Mouse (Mus musculus) heart, postnatal 10 days (tissue): ENCODE results near the gene Gja10. TPM values are rescaled to one million over a fixed set of nuclear protein-coding genes. Genes with fewer than 3 reads are reported as not detected.

Source experiments
- DNase-seq, 2 experiments: peaks; one replicate each; pipeline ENCODE4 v3.0.0; 2021
- intact Hi-C: fragments of 180-260 bp; cut with DNase I; formaldehyde crosslinking; loops from one replicate; pipeline ENCODE4 v1.15.1; 2025
- total RNA-seq, 2 experiments: library from RNA; stranded (reverse); gene quantifications; 2 replicates each; pipeline ENCODE4 v1.2.3; 2021

Gja10 gene
- total RNA-seq, result not detected

GRCm38 (mm10) chr4:32602660-32603059, at the start of gene Gja10:
Gja10 (minus strand) TSS chr4:32602760.
- intact Hi-C loops, result no loop called here
- no peak for DNase-seq

GRCm38 (mm10) chr4:32651669-32652068, 49.1 kb upstream of the Gja10 start:
- no peak for DNase-seq
- intact Hi-C loops, result loop anchor here (10.0 kb wide), 1 partner anchor 383 kb away; the partner anchor contains the start of gene Ube2j1

- intact Hi-C loops, result no loop called here
- DNase-seq, result no peak
These were observed 19.1 kb upstream of the Gja10 start for GRCm38 (mm10) chr4:32621637-32622036.

DNA sequence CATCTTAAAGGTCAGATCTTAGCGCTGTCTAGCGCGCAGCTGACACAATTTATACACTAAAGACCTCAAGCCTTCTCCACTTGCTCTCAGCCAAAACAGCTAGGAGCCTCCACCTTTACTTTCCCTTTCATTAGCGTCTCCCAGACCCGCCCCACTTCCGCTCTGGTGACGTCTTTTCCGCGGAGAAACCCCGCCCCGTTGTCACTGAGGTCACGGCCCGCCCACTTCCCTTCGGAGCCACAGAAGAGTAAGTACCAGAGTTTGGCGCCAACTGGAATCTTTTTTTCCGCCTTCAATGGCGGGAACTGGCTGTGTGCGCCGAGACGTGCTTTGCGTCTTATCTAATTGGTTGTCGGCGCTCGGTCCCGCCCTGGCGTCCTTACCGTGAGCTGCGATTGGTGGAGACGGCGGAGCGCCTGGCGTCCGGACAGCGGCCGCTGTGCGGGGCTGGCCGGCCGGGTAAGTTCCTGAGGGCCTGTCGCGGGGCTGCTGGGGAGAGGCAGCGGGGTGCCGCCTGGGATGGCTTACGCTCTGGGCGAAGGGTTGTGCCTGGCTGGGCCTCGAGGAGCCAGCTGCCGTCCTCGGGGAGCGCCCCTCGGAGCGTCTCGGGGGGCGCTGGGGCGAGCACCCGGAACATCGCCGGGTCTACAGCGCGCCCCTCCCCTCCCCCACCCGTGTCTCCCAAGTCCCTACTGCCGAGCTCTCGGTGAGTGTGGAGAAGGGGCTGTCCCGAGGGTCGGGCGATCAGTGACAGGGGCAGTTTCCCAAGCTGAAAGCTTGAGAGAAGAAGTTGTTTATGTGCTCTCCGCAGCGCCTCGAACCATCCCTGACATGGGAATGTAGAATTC, 12.7 kb upstream of the Gja10 start, which contains the start of gene Casp8ap2:
Gene Casp8ap2 (plus strand): TSS at position 418 of the 848 bp plus-strand sequence.
- intact Hi-C loops, result loop anchor here (10.0 kb wide), 1 partner anchor 420 kb away; the partner anchor contains the start of gene Ube2j1

DNA sequence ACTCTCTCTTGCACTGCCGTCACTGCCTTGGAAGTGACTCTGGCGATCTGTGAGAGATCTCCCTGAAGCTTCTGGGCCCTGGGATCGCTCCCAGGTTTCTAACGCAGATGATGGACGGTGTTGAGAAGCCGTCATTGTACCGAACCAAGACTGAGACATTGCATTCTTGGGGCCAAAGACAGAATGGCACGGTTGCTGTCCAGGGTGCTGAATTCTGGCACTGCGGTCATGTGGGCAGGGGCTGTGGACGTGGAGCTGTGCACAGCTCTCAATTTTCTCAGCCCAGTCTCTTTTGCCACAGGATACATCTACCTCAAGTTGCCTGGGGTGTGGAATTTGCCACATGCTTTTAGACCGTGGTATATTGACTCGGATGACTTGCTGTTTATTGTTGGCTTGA, 1.4 kb downstream of the Gja10 start:
- intact Hi-C loops, result no loop called here
- DNase-seq, result peak; percentile 67 to 83

More for the DNA sequence above, 12.7 kb upstream of the Gja10 start, which contains the start of gene Casp8ap2:
- peak; percentile 99 to 100 for DNase-seq

DNA sequence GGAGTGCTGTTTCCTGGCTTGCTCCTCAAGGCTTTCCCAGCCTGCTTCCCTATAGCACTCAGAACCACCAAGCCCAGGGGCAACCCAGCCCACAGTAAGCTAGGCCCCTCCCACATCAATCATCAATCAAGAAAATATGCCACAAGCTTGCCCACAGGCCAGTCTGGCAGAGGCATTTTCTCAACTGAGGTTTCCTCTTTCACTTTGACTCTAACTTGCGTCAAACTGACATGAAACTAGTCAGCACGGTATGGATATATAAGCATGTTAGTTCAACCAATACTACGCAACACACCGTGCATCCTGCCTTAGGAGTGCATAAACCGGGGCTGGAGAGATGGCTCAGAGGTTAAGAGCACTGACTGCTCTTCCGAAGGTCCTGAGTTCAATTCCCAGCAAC, 14.3 kb downstream of the Gja10 start:
- intact Hi-C loops, result loop anchor here (5.0 to 10.0 kb wide), 3 partner anchors 364 to 529 kb away; partner anchors contain the start of gene Ankrd6
- DNase-seq, result no peak

DNA sequence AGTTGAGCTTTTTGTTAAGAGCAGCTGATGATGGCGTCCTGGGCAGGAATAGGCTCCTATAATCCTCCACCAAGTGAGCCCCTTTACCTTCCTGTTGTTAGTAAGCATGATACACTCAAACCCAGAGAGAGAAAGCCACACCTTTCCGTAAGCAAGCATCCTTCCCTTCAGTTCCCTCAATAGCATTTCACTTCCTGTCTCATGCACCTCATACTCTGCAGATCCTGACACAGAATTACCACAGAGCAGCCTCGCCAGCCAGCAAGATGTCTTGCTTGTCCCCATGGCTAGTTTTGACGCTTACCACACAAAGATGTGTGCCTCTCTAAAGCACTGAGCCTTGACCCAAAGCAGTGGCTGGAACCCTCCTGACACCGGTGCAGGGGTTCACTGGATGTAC, 15.0 kb downstream of the Gja10 start:
- DNase-seq, result no peak
- intact Hi-C loops, result loop anchor here (5.0 to 10.0 kb wide), 3 partner anchors 365 to 530 kb away; partner anchors contain the start of gene Ankrd6

DNA sequence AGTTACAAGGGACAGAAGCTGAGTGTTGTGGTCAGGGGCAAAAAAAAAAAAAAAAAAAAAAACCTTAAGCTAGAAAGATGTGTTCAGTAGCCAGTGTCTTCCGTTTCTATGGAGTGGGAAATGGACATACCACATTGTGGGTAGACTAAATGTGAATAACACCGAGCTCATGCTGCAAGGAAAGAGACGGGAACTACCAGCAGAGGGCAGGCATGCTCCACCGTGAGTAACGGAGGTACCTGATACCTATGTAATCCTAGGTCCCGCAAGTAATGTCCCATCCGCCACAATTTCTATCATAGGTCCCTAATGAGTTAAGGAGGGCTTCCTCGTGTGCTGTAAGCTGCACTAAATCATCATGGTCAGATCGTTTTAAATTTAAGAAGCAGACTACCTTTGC, 16.0 kb downstream of the Gja10 start:
- intact Hi-C loops, result loop anchor here (5.0 to 10.0 kb wide), 3 partner anchors 366 to 531 kb away; partner anchors contain the start of gene Ankrd6
- DNase-seq, result peak; percentile 61 to 75

DNA sequence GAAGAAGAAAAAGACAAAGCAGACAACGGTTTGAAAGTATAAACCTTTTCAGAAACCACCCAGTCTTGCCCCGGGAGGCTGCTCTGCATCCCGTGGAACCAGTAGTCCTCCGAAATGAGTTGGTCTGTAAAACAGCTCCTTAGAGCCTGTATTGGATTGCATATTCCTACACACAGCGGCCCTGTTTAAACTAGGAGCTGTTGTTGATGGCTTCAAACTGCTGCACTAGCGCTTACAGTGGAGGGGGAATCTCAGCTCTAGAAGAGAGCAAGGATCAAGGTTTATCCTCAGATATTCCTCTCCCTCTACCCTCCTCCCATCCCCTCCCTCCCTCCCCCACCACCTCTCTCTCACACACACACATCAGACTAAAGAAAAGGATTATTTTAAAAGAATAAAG, 18.4 kb downstream of the Gja10 start:
- no peak for DNase-seq
- intact Hi-C loops, result loop anchor here (10.0 kb wide), 1 partner anchor 441 kb away; no protein-coding TSS in a partner anchor

- intact Hi-C loops, result loop anchor here (10.0 kb wide), 1 partner anchor 445 kb away; no protein-coding TSS in a partner anchor
- no peak for DNase-seq
These were observed 22.7 kb downstream of the Gja10 start for GRCm38 (mm10) chr4:32579850-32580249.

GRCm38 (mm10) chr4:32575165-32575564, 27.4 kb downstream of the Gja10 start:
- DNase-seq, result peak in 1 of 2 experiments; percentile 17
- intact Hi-C loops, result no loop called here

- intact Hi-C loops, result loop anchor here (5.0 kb wide), 2 partner anchors 422 to 602 kb away; no protein-coding TSS in a partner anchor
These were observed 28.0 kb downstream of the Gja10 start for GRCm38 (mm10) chr4:32574604-32575003.

GRCm38 (mm10) chr4:32573586-32573985, 29.0 kb downstream of the Gja10 start:
- intact Hi-C loops, result loop anchor here (5.0 kb wide), 2 partner anchors 421 to 601 kb away; no protein-coding TSS in a partner anchor
- DNase-seq, result no peak

More at GRCm38 (mm10) chr4:32574604-32575003, 28.0 kb downstream of the Gja10 start:
- DNase-seq, result no peak

- intact Hi-C loops, result loop anchor here (1.0 to 5.0 kb wide), 3 partner anchors 420 to 600 kb away; no protein-coding TSS in a partner anchor
- DNase-seq, result peak; percentile 70 to 74
These were observed 30.4 kb downstream of the Gja10 start for GRCm38 (mm10) chr4:32572118-32572517.

GRCm38 (mm10) chr4:32571441-32571840, 31.1 kb downstream of the Gja10 start:
- intact Hi-C loops, result loop anchor here (2.0 to 5.0 kb wide), 3 partner anchors 331 to 599 kb away; no protein-coding TSS in a partner anchor
- no peak for DNase-seq

GRCm38 (mm10) chr4:32570939-32571317, 31.6 kb downstream of the Gja10 start:
- intact Hi-C loops, result loop anchor here (2.0 to 5.0 kb wide), 3 partner anchors 330 to 599 kb away; no protein-coding TSS in a partner anchor
- DNase-seq, result no peak

GRCm38 (mm10) chr4:32569995-32570938, 32.3 kb downstream of the Gja10 start:
- peak in 1 of 2 experiments; percentile 20 for DNase-seq
- intact Hi-C loops, result loop anchor here (2.0 to 5.0 kb wide), 3 partner anchors 329 to 598 kb away; no protein-coding TSS in a partner anchor

GRCm38 (mm10) chr4:32569054-32569453, 33.5 kb downstream of the Gja10 start:
- intact Hi-C loops, result no loop called here
- no peak for DNase-seq

DNA sequence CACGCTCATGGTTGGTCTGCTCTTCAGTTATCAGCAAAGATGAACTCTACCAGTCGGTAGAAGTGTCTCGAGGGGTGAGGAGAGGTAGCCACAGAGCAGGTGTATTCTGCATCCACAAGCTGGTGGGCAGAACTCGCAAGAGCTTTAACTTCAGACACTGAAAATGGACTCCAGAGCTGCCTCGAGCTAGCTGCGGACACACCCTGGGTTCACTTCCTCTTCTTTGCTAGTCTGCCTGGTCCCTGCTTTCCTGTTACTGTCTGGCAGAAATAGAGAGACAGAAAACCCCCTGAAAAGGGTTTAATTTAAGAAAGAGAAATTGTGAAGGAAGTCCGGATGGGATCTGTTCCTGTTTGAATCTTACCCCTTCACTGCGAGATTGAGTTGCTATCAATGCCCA, 37.6 kb downstream of the Gja10 start:
- intact Hi-C loops, result no loop called here
- DNase-seq, result no peak

GRCm38 (mm10) chr4:32564416-32564815, 38.1 kb downstream of the Gja10 start:
- intact Hi-C loops, result no loop called here

More at GRCm38 (mm10) chr4:32564416-32564815, 38.1 kb downstream of the Gja10 start:
- no peak for DNase-seq
